Mouse (Mus musculus) hindbrain, embryonic 14.5 days (tissue): Measurements from ENCODE around the gene Mcub. TPM values are rescaled to one million over a fixed set of nuclear protein-coding genes. Genes with fewer than 3 reads are reported as not detected.
A peak's percentile ranks its signal among the peaks of the same experiment; 100 is the strongest.

Source experiments
- ATAC-seq: fragments of 200-750 bp; cut with Nextera tagmentation; 2 replicates; pipeline ENCODE4 v1.8.0; 2017; ENCODE audit warnings: moderate number of reproducible peaks, mild to moderate bottlenecking, moderate TSS enrichment, moderate library complexity; ENCODE audit not compliant: low FRiP score
- DNase-seq: peaks from one replicate; pipeline ENCODE4 v3.0.0-alpha.2; 2015; ENCODE audit warnings: low spot score
- H3K27ac ChIP-seq: fragments of 300-500 bp; sonication (generic); 2 replicates; pipeline ENCODE4 v1.5.1; 2014; ENCODE audit warnings: mild to moderate bottlenecking, moderate library complexity
- H3K27me3 ChIP-seq: fragments of 300-500 bp; sonication (generic); 2 replicates; pipeline ENCODE4 v1.6.1; 2014; ENCODE audit warnings: mild to moderate bottlenecking, low read length, mixed read lengths; ENCODE audit not compliant: control insufficient read depth, insufficient read depth
- H3K36me3 ChIP-seq: fragments of 300-500 bp; sonication (generic); replicated peaks from 2 replicates; pipeline ENCODE4 v1.6.1; 2014; ENCODE audit not compliant: control insufficient read depth, insufficient read depth
- H3K4me1 ChIP-seq: fragments of 300-500 bp; sonication (generic); replicated peaks from 2 replicates; pipeline ENCODE4 v1.6.1; 2014; ENCODE audit warnings: antibody characterized with exemption, low read length, mixed read lengths; ENCODE audit not compliant: control insufficient read depth, insufficient read depth
- H3K4me2 ChIP-seq: fragments of 300-500 bp; sonication (generic); replicated peaks from 2 replicates; pipeline ENCODE4 v1.6.1; 2014; ENCODE audit warnings: mild to moderate bottlenecking, moderate library complexity
- H3K4me3 ChIP-seq: fragments of 300-500 bp; sonication (generic); replicated peaks from 2 replicates; pipeline ENCODE4 v1.5.1; 2014; ENCODE audit warnings: mild to moderate bottlenecking, low read length
- H3K9ac ChIP-seq: fragments of 300-500 bp; sonication (generic); 2 replicates; pipeline ENCODE4 v1.6.1; 2014
- H3K9me3 ChIP-seq: fragments of 300-500 bp; sonication (generic); 2 replicates; pipeline ENCODE4 v1.6.1; 2016; ENCODE audit warnings: low read length; ENCODE audit not compliant: control insufficient read depth
- WGBS: fragments of 180-500 bp; shearing (Covaris S2); extraction: QIAGEN DNeasy Blood & Tissue Kit; methylation state at CpG from one replicate; pipeline ENCODE4 v1.1.7; 2014; 5-methylcytosine and 5-hydroxymethylcytosine counted together
- polyA plus RNA-seq: library from polyadenylated mRNA; unstranded; fragments of >200 nt; fragmentation: Nextera tagmentation; extraction: Ambion mirVana; gene quantifications from 2 replicates; pipeline ENCODE4 v1.2.1, GENCODE M21; 2014

The Mcub gene
- polyA plus RNA-seq, 1 experiment from 2014 or later, result 5.4 TPM

DNA sequence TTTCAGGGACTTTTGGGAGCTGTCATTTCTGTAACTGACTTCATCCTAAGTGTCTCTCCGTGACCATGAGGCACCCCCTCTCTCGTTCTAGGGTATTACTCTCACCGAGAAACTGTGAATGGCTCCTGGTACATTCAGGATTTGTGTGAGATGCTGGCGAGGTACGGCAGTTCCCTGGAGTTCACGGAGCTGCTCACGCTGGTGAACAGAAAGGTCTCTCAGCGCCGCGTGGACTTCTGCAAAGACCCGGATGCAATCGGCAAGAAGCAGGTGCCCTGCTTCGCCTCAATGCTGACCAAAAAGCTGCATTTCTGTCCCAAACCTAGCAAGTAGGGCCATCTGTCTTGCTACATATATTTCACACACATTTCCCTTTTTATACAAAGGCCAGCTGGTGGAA is 56.8 kb downstream of the Mcub start:
- ATAC-seq (no peak), DNase-seq (no peak)
- H3K4me2 ChIP-seq, result no peak overlapping the region
- no peaks in the 10 kb centered on the region for H3K9me3 ChIP-seq
- no peak overlapping the region for H3K27ac ChIP-seq
- H3K9ac ChIP-seq, result no peak overlapping the region
- 94% methylated on average over 13 of the region's 13 CpGs for WGBS
- H3K27me3 ChIP-seq, result no peaks in the 10 kb centered on the region
- no peak overlapping the region for H3K4me3 ChIP-seq
- H3K36me3 ChIP-seq, result peaks cover 20% of the 10 kb centered on the region
- H3K4me1 ChIP-seq, result 0 out of 2 replicates have a peak, but pooled peaks cover 2% of the 10 kb centered on the region

- Histone ChIP-seq H3K27me3 (no peaks in the 10 kb centered on the region), H3K9me3 (no peaks in the 10 kb centered on the region), H3K4me3 (no peak overlapping the region), H3K36me3 (peaks cover 20% of the 10 kb centered on the region), H3K27ac (no peak overlapping the region), H3K4me1 (no peaks in the 10 kb centered on the region), H3K4me2 (no peak overlapping the region), H3K9ac (no peak overlapping the region)
- no peak for DNase-seq
- ATAC-seq, result no peak
- WGBS, result 94% methylated on average over 14 of the region's 14 CpGs
These were observed 58.0 kb downstream of the Mcub start for GRCm38 (mm10) chr3:129912025-129912424.

- no peak overlapping the region for H3K9ac ChIP-seq
These were observed 65.4 kb downstream of the Mcub start for GRCm38 (mm10) chr3:129904381-129905132.

GRCm38 (mm10) chr3:129903866-129904265 is 66.1 kb downstream of the Mcub start:
- WGBS, result 92% methylated on average over 8 of the region's 8 CpGs
- no peak for DNase-seq

More at GRCm38 (mm10) chr3:129904381-129905132, 65.4 kb downstream of the Mcub start:
- DNase-seq, result no peak
- WGBS, result 87% methylated on average over 7 of the region's 7 CpGs
- Histone ChIP-seq H3K9me3 (no peaks in the 10 kb centered on the region), H3K36me3 (no peaks in the 10 kb centered on the region), H3K4me2 (no peak overlapping the region), H3K27me3 (no peaks in the 10 kb centered on the region), H3K4me1 (peaks cover 13% of the 10 kb centered on the region; the same call in 1 of the 2 replicates), H3K27ac (no peak overlapping the region), H3K4me3 (no peak overlapping the region)
- ATAC-seq, result no peak

DNA sequence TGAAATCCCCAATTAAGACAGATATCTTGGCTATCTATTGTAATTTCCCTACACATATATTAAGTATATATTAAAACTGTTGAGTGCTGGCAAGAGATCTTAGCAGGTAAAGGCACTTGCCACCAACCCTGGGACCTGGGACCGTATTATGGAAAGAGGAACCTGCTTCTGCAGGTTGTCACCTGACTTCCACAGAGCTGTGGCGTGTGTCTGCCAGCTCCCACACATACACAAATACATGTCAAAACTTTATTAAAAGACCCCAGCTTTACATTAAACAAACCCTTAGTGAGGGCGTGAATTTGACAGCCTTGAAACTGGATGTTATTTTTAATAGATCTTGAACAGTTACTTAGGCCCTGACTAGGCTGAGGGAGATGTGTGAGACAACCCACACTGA is 66.6 kb downstream of the Mcub start:
- no peaks in the 10 kb centered on the region for H3K27me3 ChIP-seq
- H3K27ac ChIP-seq, result no peak overlapping the region
- no peak overlapping the region for H3K4me3 ChIP-seq
- ATAC-seq (no peak), DNase-seq (no peak)
- no peaks in the 10 kb centered on the region for H3K36me3 ChIP-seq
- no peak overlapping the region for H3K9ac ChIP-seq
- peaks cover 13% of the 10 kb centered on the region; the same call in 1 of the 2 replicates for H3K4me1 ChIP-seq
- H3K9me3 ChIP-seq, result no peaks in the 10 kb centered on the region
- WGBS, result 95% methylated on average over 3 of the region's 3 CpGs
- no peak overlapping the region for H3K4me2 ChIP-seq

More at GRCm38 (mm10) chr3:129903866-129904265, 66.1 kb downstream of the Mcub start:
- H3K36me3 ChIP-seq, result no peaks in the 10 kb centered on the region
- H3K4me3 ChIP-seq, result no peak overlapping the region
- H3K27me3 ChIP-seq, result no peaks in the 10 kb centered on the region
- no peak for ATAC-seq
- H3K9ac ChIP-seq, result no peak overlapping the region
- no peak overlapping the region for H3K27ac ChIP-seq
- H3K9me3 ChIP-seq, result no peaks in the 10 kb centered on the region
- H3K4me2 ChIP-seq, result no peak overlapping the region
- H3K4me1 ChIP-seq, result peaks cover 13% of the 10 kb centered on the region; the same call in 1 of the 2 replicates

DNA sequence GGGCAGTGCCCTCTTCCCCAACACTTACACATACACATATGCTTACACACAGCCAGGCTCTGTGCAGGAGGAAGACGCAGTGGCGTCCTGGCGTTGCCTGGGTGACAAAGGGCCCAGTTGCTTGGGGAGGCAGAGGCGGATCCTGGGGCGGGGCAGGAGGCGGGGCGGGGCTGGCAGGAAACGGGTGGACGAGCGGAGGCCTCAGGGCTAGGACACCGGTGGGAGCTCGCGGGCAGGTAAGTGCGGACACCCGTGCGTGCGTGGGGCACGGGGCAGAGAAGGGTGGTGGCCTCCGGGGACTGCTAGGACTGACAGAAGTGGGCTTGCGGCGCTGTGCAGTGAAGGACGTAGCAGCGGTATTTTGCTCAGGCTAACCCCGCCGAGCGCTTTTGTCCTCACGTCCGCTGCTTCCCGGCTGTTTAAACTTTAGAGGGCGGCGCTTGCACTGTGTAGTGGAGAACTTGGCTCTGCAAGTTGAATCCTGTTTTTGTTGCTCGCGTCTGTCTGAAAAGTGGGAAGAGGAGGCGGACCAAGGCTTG is 68.7 kb downstream of the Mcub start, which contains the start of gene Casp6:
Casp6 (plus strand) TSS at position 155 of the 539 bp plus-strand sequence.
- 0% methylated on average over 34 of the region's 34 CpGs for WGBS
- Histone ChIP-seq H3K36me3 (no peaks in the 10 kb centered on the region), H3K27me3 (no peaks in the 10 kb centered on the region), H3K4me3 (peak within 1 kb of the TSS; percentile 49), H3K4me1 (peaks cover 13% of the 10 kb centered on the region; the same call in 1 of the 2 replicates), H3K4me2 (peak within 1 kb of the TSS; percentile 67), H3K9me3 (no peaks in the 10 kb centered on the region), H3K9ac (peak within 1 kb of the TSS; percentile 57), H3K27ac (no peak within 1 kb of the TSS)
- DNase-seq (peak; percentile 50), ATAC-seq (peak; percentile 90)

DNA sequence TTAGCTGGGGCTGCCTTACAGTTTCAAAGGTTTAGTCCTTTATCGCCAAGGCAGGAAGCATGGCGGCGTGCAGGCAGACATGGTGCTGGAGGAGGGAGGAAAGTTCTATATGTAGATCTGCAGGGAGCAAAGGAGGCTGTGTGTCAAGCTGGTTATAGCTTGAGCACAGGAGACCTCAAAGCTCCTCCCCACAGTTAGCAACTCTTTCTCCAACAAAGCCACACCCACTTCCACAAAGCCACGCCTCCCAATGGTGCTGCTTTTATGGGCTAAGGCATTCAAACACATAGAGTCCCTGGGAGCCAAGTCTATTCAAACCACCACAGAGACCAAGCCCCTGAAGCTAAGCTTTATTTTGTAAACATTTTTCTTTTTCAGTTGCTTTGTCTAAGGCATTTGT is 71.1 kb downstream of the Mcub start:
- 63% methylated on average over 4 of the region's 4 CpGs for WGBS
- H3K9ac ChIP-seq, result no peak overlapping the region
- H3K9me3 ChIP-seq, result no peaks in the 10 kb centered on the region
- no peak overlapping the region for H3K27ac ChIP-seq
- peaks cover 8% of the 10 kb centered on the region; the same call in 1 of the 2 replicates for H3K36me3 ChIP-seq
- no peak for ATAC-seq
- no peak for DNase-seq
- peaks cover 13% of the 10 kb centered on the region; the same call in 1 of the 2 replicates for H3K4me1 ChIP-seq
- no peak overlapping the region for H3K4me3 ChIP-seq
- H3K4me2 ChIP-seq, result no peak overlapping the region
- H3K27me3 ChIP-seq, result no peaks in the 10 kb centered on the region

- ATAC-seq, result no peak
- H3K4me1 ChIP-seq, result peaks cover 2% of the 10 kb centered on the region; the same call in 1 of the 2 replicates
- DNase-seq, result no peak
- no peaks in the 10 kb centered on the region for H3K9me3 ChIP-seq
- H3K36me3 ChIP-seq, result peaks cover 26% of the 10 kb centered on the region
- no peak overlapping the region for H3K4me2 ChIP-seq
- no peak overlapping the region for H3K27ac ChIP-seq
- H3K27me3 ChIP-seq, result no peaks in the 10 kb centered on the region
- H3K9ac ChIP-seq, result no peak overlapping the region
- WGBS, result 94% methylated on average over 6 of the region's 6 CpGs
- H3K4me3 ChIP-seq, result no peak overlapping the region
These were observed 73.4 kb downstream of the Mcub start for GRCm38 (mm10) chr3:129896591-129896990.

DNA sequence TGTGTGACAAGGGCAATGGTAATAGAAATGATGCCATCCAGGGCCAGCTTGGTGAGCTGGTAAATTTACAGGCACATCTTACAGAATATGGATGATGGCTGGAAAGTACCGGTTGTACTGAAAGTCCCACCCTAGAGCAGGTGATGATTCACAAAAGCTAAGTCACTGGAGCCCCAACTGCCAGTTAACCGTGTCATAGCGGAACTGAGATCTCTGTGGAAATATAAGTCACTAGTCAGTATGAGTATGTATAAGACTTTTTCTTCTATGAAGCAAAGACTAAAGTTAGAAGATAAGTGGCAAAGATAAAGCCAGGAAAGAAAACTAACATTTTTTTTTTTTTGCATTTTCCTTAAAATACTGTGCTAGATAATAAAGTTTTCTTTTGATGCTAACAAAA is 76.9 kb downstream of the Mcub start:
- H3K4me2 ChIP-seq, result no peak overlapping the region
- H3K36me3 ChIP-seq, result peaks cover 40% of the 10 kb centered on the region
- H3K9ac ChIP-seq, result no peak overlapping the region
- WGBS, result over 99% methylated on average over 3 of the region's 3 CpGs
- H3K9me3 ChIP-seq, result no peaks in the 10 kb centered on the region
- no peak overlapping the region for H3K27ac ChIP-seq
- DNase-seq (no peak), ATAC-seq (no peak)
- no peaks in the 10 kb centered on the region for H3K27me3 ChIP-seq
- no peaks in the 10 kb centered on the region for H3K4me1 ChIP-seq
- no peak overlapping the region for H3K4me3 ChIP-seq
